Mouse (Mus musculus) CD4-positive helper T cell, adult 2 months (primary cell): Measurements from ENCODE around the gene Lhcgr.
A peak's percentile ranks its signal among the peaks of the same experiment; 100 is the strongest.
"Not testable (repeated sequence)": the region's sequence is repeated elsewhere in the genome, so short reads cannot be mapped to it uniquely, and the experiment has no call there.

ENCODE experiments used
- DNase-seq: peaks from one replicate; pipeline ENCODE4 v3.0.0-alpha.2; 2012; ENCODE audit warnings: low read depth, missing footprints, low spot score

Gene Lhcgr

DNA sequence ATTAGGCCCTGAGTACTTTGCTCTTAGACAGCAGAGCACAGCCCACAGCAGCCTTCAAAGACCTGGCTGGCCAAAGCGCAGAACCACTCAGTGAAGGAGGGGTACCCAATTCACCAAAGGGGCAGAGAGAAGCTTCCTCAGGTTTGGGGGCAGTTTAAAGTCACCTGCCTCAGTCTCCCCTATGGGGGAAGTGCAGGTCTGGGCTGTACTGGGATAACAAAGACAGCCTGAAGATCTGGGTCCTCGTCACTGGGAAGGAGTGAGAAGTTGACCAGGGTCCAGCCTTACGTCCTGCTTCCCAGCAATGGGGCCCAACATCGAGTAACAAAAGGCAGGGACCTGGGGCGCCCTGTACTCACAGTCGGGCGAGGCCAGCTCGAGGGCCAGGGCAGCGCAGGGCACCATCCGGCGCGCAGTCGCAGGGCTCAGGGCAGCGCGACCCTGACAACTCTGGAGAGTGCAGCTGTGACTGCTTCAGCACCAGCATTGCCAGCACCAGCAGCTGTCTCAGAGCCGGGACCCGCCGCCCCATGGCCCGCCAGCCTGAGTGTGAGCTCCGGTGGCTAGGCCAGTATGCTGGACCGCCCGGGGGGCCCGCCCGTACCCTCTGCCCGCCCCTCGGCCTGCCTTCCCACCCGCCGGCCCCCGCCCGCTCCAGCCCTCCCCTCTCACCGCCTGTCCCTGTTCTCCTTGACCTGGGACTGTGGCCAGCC lies at the start of gene Lhcgr:
Gene Lhcgr, minus strand, starts transcription at position 551 of the 713 bp plus-strand sequence.
- DNase-seq, result no peak

GRCm38 (mm10) chr17:88817601-88818000 lies 25.8 kb upstream of the Lhcgr start:
- no peak for DNase-seq

GRCm38 (mm10) chr17:88812943-88813342 lies 21.2 kb upstream of the Lhcgr start:
- DNase-seq, result not testable (repeated sequence)

DNA sequence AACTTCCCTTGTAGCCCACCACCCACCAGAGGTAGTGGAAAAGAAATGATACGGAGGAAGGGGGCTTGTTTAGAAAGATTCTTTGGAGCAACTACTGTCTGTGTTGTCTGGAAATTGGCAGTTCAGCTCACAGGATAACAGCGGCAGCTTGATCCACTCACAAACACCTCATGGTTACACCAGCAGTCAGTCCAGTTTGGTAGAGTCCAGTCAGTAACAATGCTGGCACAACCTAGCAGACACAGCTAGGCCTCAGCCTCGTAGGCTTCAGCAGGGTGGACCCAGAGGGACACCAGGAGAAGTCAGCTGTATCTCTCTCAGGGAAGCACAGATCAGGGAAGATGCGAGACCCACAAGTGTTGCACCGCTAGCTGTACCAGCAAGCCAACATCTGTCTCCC lies 19.0 kb upstream of the Lhcgr start:
- no peak for DNase-seq

DNA sequence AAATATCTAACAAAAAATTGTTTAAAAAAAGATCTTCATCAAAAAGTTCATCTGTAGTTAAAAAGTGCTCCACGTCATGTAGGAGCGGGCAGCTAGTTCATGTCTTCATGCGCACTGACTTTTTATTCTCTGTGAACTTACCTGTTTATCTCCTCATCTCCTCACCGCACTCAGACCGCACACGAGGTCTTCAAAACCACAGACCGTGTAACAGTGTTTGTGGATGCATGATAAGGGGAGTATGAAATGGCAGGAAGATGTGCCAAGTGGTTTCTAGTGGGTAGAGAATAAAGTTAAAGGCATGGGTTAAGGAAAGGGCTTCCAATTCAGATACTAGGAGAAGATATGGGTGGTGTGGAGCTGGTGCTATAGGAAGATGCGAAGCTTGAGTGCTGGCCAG lies 14.6 kb upstream of the Lhcgr start:
- DNase-seq, result no peak

- no peak for DNase-seq
These were observed 11.7 kb upstream of the Lhcgr start for GRCm38 (mm10) chr17:88803441-88803840.

DNA sequence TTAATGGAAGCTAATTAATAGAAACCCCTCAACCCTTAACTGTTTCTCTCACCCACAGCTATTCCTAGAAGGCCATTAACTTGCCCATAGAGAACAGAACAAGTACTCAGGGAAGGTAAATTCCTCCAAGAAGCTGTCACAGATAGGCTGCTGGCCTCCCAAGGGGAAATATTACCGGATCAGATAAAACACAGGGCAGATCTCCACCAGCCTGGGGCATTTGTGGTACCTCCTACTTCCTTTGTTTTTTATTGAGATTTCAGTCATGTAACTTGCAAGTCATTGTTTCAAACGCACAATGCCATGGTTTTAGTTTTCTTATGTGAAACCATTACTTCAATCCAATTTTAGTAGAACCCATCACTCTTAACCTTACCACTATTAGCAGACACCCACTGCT lies 1.1 kb downstream of the Lhcgr start:
- no peak for DNase-seq

DNA sequence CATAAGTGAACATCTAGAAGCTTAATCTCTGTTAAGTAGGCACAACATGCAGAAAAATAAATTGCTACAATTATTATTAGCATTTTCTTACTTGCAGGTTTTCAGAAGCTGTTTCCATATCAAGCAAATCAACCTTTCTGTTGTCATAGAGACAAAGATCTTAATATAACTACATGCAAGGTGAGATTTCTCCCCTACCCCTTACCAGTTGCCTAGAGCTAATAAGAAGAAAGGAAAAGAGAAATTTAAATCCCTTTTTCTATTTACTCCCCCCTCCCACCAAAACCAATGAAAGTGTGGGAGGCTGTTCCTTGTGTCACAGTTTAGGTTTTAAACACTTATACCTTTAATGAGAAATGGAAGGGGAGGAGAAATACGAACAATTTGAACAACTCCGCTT lies 3.4 kb downstream of the Lhcgr start:
- DNase-seq, result no peak

GRCm38 (mm10) chr17:88786881-88787280 lies 4.9 kb downstream of the Lhcgr start:
- no peak for DNase-seq

DNA sequence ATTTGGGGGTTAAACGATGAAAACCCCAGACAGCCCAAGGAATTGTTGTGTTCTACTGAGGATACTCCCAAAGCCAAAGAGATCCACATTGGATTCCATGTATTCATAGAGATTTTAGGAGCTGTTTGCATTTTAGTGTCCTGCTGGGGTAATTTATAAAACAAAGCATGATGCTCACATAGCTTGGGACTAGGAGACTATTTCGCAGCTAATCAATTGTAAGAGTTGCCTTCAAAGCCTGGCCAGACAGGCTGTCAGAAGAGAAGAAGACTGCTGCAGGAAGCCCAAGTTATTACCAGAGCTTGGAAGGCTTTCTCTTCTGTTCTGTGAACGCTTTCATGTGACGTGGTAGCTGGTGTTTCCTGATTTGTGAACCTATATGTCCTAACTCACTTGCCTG lies 5.4 kb downstream of the Lhcgr start:
- no peak for DNase-seq

DNA sequence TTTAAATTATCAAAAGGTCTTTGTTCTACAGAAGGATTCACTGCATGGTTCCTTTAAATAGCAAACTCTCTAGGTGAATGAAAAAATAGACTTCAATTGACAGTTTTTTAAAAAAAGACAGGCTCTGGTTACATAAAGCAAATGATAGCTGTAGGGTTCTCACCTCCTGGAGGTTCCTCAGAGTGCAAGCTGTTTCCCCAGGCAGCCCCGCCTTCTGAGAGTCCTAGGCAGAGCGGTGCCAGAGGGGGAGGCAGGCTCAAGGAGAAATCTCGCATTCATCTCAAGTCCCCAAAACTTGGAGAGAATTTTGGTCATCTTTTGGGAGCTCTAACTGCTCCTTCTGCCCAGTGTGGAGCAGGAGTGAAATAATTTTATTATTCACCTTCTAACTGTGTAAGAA lies 12.6 kb downstream of the Lhcgr start:
- DNase-seq, result no peak

GRCm38 (mm10) chr17:88774103-88774526 lies 17.7 kb downstream of the Lhcgr start:
- no peak for DNase-seq

DNA sequence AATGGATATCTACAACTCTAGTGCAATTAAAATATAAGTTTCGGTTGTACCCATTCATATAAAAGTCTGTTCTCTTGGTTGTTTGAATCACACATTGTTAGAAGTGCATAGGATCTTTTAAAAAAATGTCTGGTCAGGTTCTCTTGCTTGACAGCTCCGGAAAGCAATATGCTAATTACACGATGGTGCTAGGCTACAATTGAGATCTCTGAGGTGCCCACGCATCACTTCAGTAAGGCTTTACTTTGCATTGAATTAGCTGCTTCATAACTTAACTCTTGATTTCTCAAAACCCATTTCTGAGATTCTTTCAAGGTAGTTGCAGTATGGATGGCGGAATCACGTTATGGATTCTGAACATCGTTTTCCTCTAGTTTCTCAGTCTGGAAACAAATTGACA lies 21.7 kb downstream of the Lhcgr start:
- DNase-seq, result no peak

DNA sequence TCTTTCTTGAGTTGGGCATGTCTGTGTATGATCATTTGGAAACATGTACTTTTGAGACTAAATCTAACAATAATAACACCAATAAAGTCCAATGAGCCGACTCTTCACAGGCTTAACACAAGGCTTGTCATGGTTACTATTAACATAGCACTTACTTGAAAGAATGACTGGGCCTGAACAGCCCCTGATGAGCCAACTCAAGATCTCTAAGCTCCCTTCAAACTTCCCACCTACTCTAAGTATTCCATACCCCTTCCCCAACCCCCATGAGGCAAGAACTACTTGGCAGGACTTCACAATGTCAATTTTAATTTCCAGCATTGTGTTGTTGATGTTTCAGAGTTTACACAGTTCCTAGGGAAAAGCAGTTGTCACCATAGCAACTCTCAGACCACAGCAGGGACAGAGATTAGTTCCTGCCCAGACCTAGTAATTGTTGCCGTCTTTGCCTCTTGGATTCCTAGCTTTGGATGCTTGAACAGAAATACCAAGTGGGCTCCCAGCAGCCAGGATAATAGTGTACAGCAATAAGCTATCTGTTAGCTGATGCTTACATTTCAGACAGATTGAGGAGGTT lies 22.4 kb downstream of the Lhcgr start:
- no peak for DNase-seq

DNA sequence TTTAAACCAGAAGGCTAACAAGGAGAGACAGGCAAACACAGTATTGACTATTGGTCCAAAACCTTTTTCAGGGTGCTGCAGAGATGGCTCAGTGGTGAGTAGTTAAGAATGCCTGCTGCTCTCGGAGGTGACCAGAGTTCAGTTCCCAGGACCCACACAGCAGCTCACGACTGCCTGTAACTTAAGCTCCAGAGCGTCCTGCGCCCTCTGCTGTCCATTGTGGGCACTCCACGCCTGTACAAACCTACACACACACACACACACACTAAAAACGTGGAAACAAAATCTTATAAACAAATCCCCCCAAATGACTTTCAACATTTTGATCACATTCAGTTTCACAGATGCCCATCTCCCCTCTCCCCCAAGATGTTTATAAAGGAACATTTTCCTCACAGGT lies 24.9 kb downstream of the Lhcgr start:
- DNase-seq, result no peak

GRCm38 (mm10) chr17:88764136-88764485 lies 27.7 kb downstream of the Lhcgr start:
- no peak for DNase-seq

DNA sequence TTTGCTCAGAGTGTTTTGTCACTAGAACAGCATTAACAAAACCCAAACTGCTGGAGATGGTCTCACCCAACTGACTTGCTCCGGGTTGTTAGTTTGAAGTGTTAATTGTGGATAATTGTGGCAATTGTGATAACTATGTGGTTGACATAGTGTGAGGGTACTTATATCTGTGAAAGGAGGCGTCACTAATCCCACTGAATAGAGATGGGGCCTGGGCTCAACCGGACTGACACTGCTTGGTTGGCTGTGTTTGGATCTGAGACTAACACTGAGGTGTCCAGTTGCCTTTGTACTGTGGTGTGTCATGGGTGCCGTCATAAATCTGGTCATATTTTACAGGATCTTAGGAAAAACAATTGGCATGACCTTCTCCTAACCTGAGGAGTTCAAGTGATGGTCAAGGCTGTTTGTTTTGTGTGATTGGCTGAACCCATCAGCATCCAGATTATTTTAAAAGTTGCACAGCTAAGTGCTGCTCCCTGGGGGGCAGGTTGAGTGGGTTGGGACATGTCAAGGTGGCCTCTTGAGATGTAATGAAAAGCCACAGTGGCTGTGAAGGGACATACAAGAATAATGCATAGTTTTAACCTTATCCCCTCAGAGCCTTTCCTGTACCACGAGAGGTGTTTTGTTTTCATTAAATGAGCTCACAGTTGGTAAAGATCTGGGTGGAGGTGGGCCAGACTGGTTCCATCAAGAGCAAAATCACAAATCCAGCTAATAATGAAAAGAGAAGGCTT lies 28.2 kb downstream of the Lhcgr start:
- no peak for DNase-seq

- DNase-seq, result peak; percentile 72
These were observed 33.8 kb downstream of the Lhcgr start for GRCm38 (mm10) chr17:88758003-88758437.

DNA sequence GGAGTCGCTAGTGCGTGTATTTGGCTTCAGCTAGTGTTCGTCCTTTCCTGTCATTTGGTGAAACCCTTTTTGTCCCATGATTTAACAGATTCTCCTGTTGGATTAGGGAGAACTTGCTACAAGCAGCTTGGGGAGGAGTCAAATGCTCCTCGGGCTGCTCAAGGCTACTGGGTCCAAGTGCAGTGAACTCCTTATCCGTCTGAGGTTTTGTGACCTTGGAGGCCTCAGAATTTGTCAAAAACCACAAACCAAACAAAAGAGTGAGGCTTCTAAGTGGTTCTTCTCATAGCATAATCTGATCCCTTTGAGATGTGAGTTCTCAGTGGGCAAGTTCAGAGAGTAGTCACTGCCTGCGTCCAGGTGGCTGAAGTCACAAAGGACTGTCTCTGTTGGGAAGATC lies 36.0 kb downstream of the Lhcgr start:
- no peak for DNase-seq

DNA sequence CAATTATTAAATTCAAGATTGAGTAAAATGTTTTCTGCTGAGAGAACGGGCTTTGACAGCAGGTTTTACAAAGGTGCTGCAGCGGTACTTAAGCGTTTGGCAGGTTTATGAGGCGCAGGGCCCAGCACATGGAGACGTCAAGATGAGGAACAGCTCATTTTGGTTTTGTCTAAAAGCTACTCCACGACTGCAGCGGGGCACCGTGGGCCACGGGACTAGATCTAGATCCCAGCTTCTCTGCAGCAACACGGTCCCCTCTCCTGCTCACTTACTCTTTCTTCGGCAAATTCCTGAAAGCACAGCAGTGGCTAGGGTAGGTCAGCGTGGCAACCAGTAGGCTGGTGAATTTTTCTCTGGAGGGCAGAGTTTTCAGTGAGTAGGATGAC lies 38.3 kb downstream of the Lhcgr start:
- no peak for DNase-seq

DNA sequence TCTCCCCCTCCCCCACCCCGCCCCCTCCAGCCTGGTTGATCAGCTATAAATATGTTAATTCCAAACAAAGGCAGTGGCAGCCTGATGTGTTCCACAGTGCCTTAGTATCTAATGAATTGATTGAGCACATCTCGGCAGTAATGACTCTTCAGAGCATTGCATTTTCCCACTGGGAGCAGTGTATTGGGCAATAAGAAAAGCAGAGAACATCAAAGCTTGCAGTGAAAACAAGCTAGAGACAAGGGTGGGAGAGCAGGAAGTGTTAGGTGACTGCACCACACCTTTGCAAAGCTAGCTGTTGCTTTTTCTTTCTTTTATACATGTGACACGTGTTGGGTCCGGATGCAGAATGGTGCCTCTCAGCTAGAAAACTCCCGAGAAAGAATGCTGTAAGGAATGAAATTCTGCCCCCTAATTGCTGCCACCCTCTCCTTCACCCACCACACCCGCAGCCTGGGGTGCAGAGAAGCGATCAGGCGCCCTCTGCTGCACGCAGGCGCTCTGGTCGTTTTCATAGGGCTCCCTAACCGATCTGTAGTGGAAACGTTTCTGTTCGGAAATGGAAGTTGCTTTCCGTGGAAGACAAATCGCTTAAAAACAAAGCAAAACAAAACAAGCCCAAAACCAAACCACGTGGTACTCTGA lies 38.8 kb downstream of the Lhcgr start:
- DNase-seq, result peak; percentile 82

GRCm38 (mm10) chr17:88749646-88750045 lies 42.1 kb downstream of the Lhcgr start:
- DNase-seq, result peak; percentile 16
